Comparison of ENCODE assay signal across 8 mouse cellular contexts in genomic region chr4:129049306-129050011, GRCm38 (mm10). TPM values are rescaled to one million over a fixed set of nuclear protein-coding genes. Genes with fewer than 3 reads are reported as not detected.
DNase-seq lines count a peak whose midpoint lies in the region; ATAC-seq and TF ChIP-seq lines count a peak whose summit lies in the region.

No protein-coding gene starts in this region.

- H3K27me3 ChIP-seq in limb, embryonic 12.5 days: peaks cover 68% of the 10 kb centered on the region

- H3K4me2 ChIP-seq in limb, embryonic 12.5 days: peak overlapping the region; percentile 96

- no peaks in the 10 kb centered on the region for H3K9me3 ChIP-seq in limb, embryonic 12.5 days

- 6% methylated on average over 23 of the region's 23 CpGs for WGBS in limb, embryonic 12.5 days

- peak overlapping the region; percentile 65 for H3K9ac ChIP-seq in limb, embryonic 12.5 days (replicated peaks)

- no peaks in the 10 kb centered on the region for H3K36me3 ChIP-seq in limb, embryonic 12.5 days

- H3K4me1 ChIP-seq in limb, embryonic 12.5 days (replicated peaks): peaks cover 5% of the 10 kb centered on the region; the same call in 1 of the 2 replicates

- ATAC-seq in frontal cortex, adult (ENCODE audit: low TSS enrichment): peak; percentile 84; the same call in 1 of the 2 replicates
- ATAC-seq in limb, embryonic 12.5 days (ENCODE audit: insufficient number of reproducible peaks, insufficient read depth, low FRiP score, low TSS enrichment, low read depth): no peak

- DNase-seq in layer of hippocampus, adult 2 months (ENCODE audit: low spot score in 2 of 2): no peak
- DNase-seq in layer of hippocampus, adult 8-10 months (ENCODE audit: low spot score in 2 of 2): no peak
- peak; percentile 81 for DNase-seq in c-Kit-positive CD71-positive TER-119-positive erythroid progenitor cells, embryonic 14.5 days (ENCODE audit: low spot score)
- peak; percentile 50 for DNase-seq in naive thymus-derived CD4-positive, alpha-beta T cell, adult 2 months (ENCODE audit: low read depth)
- no peak for DNase-seq in gastrocnemius, adult 18-20 months (ENCODE audit: low spot score)
- no peak for DNase-seq in urinary bladder, postnatal 25 days (ENCODE audit: low spot score)

- TF ChIP-seq CTCF in layer of hippocampus, adult 2 months (conservative IDR thresholded peaks at IDR 0.05): peak; percentile 48

- H3K4me3 ChIP-seq in layer of hippocampus, adult 2 months: peak overlapping the region; percentile 75
- peak overlapping the region; percentile 57 for H3K4me3 ChIP-seq in limb, embryonic 12.5 days (replicated peaks)

- H3K27ac ChIP-seq in layer of hippocampus, adult 2 months: peak overlapping the region; percentile 77
- H3K27ac ChIP-seq in limb, embryonic 12.5 days: 0 out of 2 replicates have a peak overlapping the region, but pooled peaks have one; percentile 29

RNA-seq across cellular contexts. Expression of gene Rnf19b, which starts 8.6 kb away (rescaled TPM):
- total RNA-seq in layer of hippocampus, adult 2 months (2021): 10 to 100 TPM; 41.0 to 42.4 TPM
- total RNA-seq in layer of hippocampus, adult 8-10 months (2022): 10 to 100 TPM; 38.6 to 49.5 (median 41.8) TPM
- 10.8 and 11.9 TPM in 2 replicates for polyA plus RNA-seq in limb, embryonic 12.5 days (2016; fragmentation: Nextera tagmentation; extraction: Ambion mirVana)
- 10 to 100 TPM; 23.3 to 24.4 TPM for total RNA-seq in gastrocnemius, adult 18-20 months (2021)

RNA-seq across cellular contexts. Expression of gene Tmem54, which starts 55.9 kb away (rescaled TPM):
- not detected for total RNA-seq in layer of hippocampus, adult 2 months (2021)
- not detected for total RNA-seq in layer of hippocampus, adult 8-10 months (2022)
- 4.2 and 4.3 TPM in 2 replicates for polyA plus RNA-seq in limb, embryonic 12.5 days (2016; fragmentation: Nextera tagmentation; extraction: Ambion mirVana)
- not detected for total RNA-seq in gastrocnemius, adult 18-20 months (2021)

RNA-seq across cellular contexts. Expression of gene Ak2, which starts 57.7 kb away (rescaled TPM):
- total RNA-seq in layer of hippocampus, adult 2 months (2021): 10 to 100 TPM; 26.1 to 29.1 TPM
- 10 to 100 TPM; 26.3 to 32.0 (median 27.8) TPM for total RNA-seq in layer of hippocampus, adult 8-10 months (2022)
- polyA plus RNA-seq in limb, embryonic 12.5 days (2016; fragmentation: Nextera tagmentation; extraction: Ambion mirVana): 205 and 213 TPM in 2 replicates
- 10 to 100 TPM; 24.1 to 24.3 TPM for total RNA-seq in gastrocnemius, adult 18-20 months (2021)

Comparison
In these comparisons a context has a peak if more than half of its experiments do, and no peak if none do; other contexts are left out.
1. DNase-seq: peak in c-Kit-positive CD71-positive TER-119-positive erythroid progenitor cells, embryonic 14.5 days (single experiment) and naive thymus-derived CD4-positive, alpha-beta T cell, adult 2 months (single experiment); none in layer of hippocampus, adult 2 months (0 of 2), layer of hippocampus, adult 8-10 months (0 of 2), gastrocnemius, adult 18-20 months (single experiment) and urinary bladder, postnatal 25 days (single experiment).